Mouse (Mus musculus): Measurements from ENCODE around the gene Trim14.
A peak's percentile ranks its signal among the peaks of the same experiment; 100 is the strongest.
"Not testable (repeated sequence)": the region's sequence is repeated elsewhere in the genome, so short reads cannot be mapped to it uniquely, and the experiment has no call there.

The Trim14 gene

DNA sequence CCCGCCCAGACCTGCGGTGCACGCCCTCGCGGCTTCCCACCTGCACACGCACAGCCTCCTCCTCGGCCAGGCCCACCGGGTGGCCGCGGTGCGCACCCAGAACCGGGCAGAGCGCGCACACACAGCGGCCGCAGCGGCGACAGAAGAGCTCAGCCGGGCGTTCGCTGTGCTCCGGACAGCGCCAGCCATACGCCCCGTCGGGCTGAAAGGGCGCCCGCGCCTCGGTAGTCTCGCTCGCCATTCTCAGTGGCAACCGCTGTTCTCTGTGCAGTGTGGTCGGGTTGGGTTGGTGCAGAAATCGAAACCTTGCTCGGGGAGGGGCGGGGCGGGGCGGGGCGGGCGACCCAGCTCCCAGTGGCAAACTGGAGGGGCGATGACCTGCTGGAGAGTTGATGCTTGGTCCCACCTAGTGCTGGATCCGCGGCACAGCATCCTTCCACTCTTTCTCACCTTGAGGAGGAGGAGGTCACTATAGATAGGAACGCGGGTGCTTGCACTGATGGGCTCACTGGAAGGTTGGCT lies at the start of gene Trim14:
Gene Trim14, minus strand, starts transcription at position 302 of the 522 bp plus-strand sequence.
- no peak for DNase-seq (ENCODE audit: low spot score in 2 of 2)

DNA sequence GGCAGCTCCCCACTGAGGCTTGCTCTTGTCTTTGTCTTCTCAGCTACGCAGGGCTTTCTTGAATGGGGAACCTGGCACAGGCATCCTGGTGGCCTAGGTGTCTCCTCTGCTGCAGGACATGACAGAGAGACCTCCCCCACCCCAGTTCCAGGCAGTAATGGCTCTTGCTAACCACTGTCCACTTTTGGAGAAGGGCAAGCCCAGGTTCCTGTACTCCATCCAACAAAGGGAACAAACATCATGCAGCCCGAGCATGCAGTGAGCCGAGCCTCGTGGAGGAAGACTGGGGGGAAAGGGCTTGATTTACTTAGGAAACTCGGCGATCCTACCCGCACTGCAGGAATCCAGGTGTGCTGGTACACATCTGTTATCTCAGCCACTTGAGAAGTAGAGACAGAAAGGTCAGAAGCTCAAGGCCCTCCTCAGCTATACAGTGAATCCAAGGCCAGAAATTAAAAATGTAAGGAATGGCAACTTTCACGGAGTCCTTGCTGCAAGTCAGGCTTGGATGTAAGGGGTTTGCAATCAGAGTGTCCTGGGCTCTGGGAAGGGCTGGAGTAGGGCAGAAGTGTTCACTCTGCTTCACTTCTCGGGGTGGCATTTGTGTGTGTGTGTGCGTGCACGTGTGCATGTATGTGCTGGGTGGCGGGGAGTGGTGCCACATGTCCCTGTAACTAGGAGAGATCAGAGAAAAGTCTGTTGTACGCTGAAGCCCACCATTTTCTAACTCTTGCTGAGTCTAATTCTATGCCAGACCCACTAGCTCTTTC lies 49.3 kb upstream of the Trim14 start:
- no peak for DNase-seq (ENCODE audit: low spot score in 2 of 2)

DNA sequence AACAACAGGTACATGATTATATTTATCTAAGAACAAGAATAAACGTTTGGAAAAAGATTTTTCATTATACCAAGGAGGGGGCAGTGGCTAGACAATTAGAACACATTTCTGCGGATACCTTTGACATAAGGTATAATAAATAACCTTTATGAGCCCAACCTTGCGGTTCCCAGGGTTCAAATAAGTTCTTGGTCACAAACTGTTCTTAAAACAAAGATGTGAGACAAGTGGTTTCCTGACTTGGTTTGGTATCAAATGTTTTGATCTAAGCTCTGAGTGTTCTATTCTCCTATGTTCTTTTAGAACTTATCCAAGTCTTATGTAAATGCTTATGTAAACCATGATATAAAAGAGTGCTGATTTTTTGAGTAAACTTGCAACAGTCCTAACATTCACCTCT lies 48.6 kb upstream of the Trim14 start:
- DNase-seq (ENCODE audit: low spot score in 2 of 2): not testable (repeated sequence)

DNA sequence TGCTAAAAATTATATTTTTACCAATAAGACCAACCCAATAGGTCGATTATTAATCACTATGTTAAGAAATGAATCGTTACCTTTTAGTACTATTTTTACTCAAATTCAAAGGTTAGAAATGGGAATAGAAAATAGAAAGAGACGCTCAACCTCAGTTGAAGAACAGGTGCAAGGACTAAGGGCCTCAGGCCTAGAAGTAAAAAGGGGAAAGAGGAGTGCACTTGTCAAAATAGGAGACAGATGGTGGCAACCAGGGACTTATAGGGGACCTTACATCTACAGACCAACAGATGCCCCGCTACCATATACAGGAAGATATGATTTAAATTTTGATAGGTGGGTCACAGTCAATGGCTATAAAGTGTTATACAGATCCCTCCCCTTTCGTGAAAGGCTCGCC lies 48.1 kb upstream of the Trim14 start:
- not testable (repeated sequence) for DNase-seq (ENCODE audit: low spot score in 2 of 2)

DNA sequence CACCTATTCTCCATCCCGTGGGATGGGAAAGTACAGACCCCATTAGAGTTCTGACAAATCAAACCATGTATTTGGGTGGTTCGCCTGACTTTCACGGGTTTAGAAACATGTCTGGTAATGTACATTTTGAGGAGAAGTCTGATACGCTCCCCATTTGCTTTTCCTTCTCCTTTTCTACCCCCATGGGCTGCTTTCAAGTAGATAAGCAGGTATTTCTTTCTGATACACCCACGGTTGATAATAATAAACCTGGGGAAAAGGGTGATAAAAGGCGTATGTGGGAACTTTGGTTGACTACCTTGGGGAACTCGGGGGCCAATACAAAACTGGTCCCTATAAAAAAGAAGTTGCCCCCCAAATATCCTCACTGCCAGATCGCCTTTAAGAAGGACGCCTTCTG lies 46.1 kb upstream of the Trim14 start:
- DNase-seq (ENCODE audit: low spot score in 2 of 2): not testable (repeated sequence)

DNA sequence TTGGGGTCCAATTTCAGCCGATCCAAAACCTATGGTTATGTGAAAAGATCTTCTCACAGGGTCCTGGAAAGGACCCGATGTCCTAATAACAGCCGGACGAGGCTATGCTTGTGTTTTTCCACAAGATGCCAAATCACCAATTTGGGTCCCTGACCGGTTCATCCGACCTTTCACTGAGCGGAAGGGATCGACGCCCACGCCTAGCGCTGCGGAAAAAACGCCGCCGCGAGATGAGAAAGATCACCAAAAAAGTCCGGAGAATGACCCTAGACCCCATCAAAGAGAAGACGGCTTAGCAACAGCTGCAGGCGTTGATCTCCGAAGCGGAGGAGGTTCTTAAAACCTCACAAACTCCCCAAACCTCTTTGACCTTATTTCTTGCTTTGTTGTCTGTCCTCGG lies 45.6 kb upstream of the Trim14 start:
- not testable (repeated sequence) for DNase-seq (ENCODE audit: low spot score in 2 of 2)

DNA sequence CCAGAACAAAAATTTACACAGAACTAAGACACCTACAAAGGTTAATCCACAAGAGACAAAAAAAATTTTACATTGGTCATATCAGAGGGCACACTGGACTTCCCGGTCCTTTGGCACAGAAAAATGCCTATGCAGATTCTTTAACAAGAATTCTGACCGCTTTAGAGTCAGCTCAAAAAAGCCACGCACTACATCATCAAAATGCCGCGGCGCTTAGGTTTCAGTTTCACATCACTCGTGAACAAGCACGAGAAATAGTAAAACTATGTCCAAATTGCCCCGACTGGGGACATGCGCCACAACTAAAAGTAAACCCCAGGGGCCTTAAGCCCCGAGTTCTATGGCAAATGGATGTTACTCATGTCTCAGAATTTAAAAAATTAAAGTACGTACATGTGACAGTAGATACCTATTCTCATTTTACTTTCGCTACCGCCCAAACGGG lies 44.9 kb upstream of the Trim14 start:
- not testable (repeated sequence) for DNase-seq (ENCODE audit: low spot score in 2 of 2)

DNA sequence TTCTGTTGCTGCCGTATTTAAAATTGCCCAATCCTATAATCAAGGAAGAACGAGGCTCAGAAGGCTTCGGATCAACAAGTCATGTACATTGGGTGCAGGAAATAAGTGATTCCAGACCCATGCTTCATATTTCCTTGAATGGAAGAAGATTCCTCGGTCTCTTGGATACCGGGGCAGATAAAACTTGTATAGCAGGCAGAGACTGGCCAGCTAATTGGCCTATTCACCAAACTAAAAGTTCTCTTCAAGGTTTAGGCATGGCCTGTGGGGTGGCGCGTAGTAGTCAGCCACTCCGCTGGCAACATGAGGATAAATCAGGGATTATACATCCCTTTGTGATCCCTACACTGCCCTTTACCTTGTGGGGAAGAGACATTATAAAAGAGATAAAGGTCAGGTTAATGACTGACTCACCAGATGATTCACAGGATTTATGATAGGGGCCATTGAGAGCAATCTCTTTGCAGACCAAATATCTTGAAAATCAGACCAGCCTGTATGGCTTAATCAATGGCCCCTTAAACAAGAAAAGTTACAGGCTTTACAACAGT lies 42.9 kb upstream of the Trim14 start:
- not testable (repeated sequence) for DNase-seq (ENCODE audit: low spot score in 2 of 2)

DNA sequence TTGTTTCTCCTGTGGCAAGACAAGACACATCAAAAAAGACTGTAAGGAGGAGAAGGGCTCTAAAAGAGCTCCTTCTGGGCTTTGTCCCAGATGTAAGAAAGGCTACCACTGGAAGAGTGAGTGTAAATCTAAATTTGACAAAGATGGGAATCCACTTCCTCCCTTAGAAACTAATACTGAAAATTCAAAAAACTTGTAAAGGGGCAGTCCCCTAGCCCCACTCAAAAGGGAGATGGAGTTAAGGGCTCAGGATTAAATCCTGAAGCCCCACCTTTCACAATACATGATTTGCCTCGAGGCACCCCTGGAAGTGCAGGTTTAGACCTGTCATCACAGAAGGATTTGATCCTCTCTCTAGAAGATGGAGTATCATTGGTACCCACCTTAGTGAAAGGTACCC lies 42.3 kb upstream of the Trim14 start:
- no peak for DNase-seq (ENCODE audit: low spot score in 2 of 2)

DNA sequence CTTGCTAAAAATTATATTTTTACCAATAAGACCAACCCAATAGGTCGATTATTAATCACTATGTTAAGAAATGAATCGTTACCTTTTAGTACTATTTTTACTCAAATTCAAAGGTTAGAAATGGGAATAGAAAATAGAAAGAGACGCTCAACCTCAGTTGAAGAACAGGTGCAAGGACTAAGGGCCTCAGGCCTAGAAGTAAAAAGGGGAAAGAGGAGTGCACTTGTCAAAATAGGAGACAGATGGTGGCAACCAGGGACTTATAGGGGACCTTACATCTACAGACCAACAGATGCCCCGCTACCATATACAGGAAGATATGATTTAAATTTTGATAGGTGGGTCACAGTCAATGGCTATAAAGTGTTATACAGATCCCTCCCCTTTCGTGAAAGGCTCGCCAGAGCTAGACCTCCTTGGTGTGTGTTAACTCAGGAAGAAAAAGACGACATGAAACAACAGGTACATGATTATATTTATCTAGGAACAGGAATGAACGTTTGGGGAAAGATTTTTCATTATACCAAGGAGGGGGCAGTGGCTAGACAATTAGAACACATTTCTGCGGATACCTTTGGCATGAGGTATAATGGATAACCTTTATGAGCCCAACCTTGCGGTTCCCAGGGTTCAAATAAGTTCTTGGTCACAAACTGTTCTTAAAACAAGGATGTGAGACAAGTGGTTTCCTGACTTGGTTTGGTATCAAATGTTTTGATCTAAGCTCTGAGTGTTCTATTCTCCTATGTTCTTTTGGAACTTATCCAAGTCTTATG lies 39.8 kb upstream of the Trim14 start:
- DNase-seq (ENCODE audit: low spot score in 2 of 2): not testable (repeated sequence)

DNA sequence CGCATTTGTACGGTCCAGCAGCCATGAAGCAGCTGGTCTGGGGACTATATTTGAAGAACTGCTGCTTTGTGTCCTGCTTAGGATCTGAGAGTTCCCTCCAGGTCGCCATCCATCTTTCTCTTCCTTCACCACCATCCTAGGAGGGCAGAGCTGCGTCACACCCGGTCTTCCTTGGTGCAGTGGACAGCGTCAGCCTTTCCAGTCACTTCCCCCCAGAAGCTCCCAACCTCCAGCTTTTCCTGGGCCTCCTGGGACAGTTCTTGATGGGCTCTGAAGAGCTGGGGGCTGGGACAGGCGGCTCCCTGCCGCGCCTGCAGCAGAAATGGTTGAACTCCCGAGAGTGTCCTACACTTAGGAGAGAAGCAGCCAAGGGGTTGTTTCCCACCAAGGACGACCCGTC lies 38.9 kb upstream of the Trim14 start:
- no peak for DNase-seq (ENCODE audit: low spot score in 2 of 2)

DNA sequence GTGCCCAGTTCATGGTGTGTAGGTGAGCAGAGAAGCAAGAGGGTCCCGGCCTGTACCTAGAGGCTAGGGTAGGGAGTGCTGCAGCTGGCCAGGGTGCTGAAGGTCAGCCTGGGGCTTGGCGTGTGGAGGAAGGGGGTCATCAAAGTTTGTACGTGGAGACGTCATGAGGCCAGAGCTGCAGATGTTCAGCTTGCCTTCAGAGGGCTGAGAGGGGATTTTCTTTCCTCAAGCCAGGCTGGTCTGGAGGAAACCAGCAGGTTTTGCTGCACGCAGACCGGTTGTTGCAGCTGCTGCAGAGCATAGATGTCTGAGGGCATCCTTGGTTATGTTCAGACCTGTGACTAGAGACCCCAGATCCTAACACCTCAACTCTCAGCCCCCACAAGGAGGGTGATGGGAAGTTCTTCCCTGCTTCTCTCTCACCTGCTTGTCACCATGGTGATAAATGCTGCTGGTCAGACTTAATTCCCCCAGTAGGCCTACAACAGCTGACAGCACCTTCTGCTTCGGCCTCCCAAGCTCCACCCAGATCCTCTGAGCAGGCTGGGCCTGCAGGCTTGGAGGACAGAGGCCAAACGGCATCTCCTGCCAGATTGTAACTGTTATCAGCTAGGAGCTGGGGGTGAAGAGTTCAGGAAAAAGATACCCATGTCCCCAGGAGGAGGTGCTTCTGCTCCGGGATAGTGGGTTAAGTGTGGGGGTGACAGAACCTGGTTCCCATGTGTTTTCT lies 38.2 kb upstream of the Trim14 start:
- DNase-seq (ENCODE audit: low spot score in 2 of 2): no peak

DNA sequence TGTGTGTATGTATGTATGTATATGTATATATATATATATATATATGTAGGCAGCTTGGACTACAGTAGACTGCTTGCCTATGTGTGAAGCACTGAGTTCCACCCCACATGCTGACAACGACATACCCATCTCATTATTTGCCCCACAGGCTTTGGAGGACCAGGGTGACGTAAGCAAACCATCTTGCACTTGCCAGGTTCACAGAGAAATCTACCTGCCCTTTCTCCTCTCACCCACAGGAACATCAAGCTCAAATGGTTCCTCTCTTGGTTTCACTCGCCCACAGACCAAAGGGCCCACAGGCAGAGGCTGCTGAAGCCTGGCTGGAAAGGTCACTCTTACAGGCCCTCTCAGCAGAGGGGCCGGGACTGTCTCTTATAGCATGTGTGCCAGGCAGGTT lies 36.7 kb upstream of the Trim14 start:
- no peak for DNase-seq (ENCODE audit: low spot score in 2 of 2)

DNA sequence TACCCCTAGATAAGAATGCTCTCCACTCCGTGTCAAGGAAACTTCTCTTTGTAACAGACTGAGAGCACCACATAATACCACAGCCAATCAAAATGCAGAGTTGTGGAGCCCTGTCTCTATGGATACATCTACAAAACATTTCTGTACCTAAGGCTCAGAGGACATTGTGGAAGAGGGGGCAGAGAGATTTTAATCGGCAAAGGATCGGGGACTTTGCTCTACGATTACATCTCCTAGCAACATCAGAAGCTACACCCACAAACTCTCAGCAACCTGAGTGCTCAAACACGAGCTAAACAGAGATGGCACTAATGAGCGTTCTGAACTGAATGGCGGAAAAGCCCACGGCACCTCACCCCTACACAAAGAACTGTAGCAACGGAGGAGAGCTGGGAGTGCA lies 35.8 kb upstream of the Trim14 start:
- DNase-seq (ENCODE audit: low spot score in 2 of 2): no peak

DNA sequence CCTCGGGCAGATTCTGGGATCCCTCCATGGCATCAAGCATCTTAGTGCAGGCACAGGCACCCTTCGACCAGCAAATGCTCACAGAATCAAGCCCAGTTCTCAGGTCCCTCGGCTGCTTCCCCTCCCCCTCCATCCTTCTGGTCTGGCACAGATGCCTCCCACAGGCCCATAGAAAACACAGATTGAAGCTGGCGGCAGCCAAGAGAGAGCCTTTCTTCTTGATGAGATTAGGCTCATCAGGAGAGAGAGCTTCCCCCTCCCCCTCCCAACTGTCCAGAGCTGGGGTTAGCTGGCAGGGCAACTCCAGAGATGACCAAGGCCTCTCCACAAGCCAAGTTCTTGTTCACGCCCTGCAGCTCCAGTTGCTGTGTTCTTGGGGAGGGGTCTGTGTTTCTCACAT lies 33.7 kb upstream of the Trim14 start:
- peak in 1 of 2 experiments; percentile 25 for DNase-seq (ENCODE audit: low spot score in 2 of 2)

DNA sequence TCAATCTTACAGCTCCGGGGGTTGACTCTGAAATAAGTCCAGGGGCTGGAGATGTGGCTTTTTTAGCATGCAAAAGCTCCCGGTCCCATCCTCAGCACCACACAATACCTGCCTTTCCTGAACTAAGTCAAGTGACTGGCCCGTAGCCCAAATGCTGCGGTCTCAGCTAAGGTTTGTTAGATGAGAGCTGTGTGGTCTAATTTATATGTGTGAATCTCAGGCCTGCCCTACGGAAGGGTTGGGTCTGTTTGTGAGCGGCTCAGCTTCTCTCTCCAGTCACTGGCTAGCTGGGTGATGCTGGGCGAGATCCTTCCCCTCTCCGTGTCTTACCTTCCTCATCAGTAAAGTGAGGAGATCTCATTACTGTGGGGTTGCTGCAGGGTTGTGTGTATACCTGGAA lies 32.2 kb upstream of the Trim14 start:
- no peak for DNase-seq (ENCODE audit: low spot score in 2 of 2)

DNA sequence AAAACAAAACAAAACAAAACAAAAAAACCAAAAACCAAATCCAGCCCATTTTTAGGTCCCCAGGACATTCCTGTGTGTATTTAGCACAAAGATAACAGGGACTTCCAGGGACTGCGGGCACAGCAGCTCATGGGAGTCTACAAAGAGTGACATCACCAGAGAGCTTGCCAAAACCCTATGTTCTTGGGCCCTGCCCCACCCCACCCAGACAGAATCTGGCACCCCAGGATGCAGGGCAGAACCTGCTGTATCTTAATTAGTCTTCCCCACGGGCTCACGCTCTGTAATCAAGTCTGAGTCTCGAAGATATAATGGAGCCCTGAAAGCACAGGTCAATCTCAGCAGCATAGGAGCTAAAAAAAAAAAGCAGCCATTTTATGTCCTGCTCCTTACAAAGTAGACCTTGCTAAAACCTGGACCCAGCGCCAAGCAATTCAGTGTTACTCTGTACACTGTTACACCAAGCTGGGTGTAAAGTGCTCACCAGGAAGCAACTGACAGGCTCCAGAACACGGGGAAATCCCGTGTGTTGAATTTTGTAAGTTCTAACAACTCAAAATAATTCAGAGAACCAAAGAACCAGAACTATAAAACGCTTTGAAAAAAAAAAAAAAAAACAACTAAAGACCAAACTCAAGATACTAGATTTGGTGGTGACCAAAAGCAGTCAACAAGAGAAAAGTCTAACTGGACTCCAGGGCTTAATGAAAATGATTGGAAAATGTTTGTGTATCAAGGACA lies 31.2 kb upstream of the Trim14 start:
- DNase-seq (ENCODE audit: low spot score in 2 of 2): no peak

DNA sequence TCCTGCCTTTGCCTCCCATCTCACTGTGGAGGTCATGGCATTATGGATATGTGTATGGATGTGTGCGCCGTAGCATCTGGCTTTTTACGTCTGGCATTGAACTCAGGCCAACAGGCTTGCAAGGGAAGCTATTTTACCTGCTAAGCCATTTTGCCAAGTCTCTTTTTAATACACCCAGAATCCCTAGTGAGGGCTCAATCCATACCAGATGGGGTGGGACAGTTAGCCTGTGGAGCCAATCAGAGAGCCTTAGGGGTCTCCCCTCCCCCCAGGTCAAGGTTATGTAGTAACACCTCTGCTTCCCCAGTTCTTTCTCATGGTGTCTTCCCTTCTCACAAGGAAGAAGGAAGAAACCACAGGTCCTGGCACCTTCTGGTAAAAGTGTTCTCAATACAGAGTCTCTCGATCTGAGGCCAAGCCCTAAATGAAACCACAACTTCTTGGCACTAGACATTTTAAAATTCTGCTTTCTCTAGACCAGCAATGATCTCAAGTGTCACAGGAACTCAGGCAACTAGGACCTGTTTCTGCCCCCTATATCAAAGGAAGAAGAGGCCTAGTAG lies 29.5 kb upstream of the Trim14 start:
- DNase-seq (ENCODE audit: low spot score in 2 of 2): no peak

DNA sequence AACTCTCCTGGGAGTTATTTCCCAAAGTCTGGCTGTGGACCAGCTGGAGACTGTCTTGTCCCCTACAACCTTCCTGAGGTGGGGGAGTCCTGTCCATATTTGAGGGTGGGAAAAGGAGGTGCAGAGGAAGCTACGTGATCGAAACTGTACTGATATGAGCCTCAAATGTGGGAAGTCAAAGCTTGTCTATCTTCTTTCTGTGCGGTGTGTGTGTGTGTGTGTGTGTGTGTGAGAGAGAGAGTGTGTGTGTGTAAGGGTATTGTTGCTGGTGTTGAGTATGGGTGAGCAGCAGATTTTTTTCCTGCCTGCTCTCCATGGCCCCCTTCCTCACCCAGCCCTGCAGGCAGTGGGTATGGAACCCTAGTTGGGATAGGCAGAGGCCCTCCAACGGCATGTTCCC lies 28.3 kb upstream of the Trim14 start:
- DNase-seq (ENCODE audit: low spot score in 2 of 2): no peak

DNA sequence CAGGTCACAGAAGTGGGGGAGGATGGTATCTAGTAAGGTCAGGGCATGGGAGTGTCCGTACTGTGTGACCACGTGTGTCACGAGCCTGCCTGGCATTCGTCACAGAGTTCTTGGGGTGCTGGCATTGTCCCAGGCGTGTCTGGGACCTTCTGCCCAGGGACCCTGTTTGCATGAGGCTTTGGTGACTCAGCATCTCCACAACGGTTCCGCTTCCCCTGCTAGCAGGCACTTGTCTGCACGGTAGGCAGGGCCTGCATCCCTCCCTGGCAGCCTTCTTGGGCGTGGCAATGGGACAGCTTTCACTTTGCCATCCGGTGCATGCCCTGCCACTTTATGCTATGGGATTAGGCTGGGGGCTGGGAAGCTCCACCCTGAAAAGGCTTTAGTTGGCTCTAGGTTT lies 27.9 kb upstream of the Trim14 start:
- no peak for DNase-seq (ENCODE audit: low spot score in 2 of 2)

DNA sequence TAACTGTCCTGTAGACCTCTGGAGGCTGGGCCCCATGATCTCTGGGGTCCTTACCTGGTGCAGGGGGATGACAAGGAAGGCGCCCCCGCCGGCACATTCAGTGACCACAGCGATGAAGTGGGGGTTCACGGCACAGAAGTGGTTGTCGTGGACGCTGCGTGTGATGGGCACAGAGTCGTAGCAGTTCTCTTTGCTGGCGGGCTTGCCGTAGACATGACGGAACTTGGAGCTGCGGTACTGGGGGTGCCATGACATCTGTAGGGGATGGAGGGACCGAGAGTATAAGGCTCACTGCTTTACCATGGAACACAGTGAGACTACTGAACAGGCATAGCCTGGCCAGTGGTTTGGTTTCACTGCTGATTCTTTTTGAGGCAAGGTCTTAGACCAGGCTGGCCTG lies 26.9 kb upstream of the Trim14 start:
- DNase-seq (ENCODE audit: low spot score in 2 of 2): no peak
